Mouse (Mus musculus): Measurements from ENCODE around the gene Atp8b4.

DNA sequence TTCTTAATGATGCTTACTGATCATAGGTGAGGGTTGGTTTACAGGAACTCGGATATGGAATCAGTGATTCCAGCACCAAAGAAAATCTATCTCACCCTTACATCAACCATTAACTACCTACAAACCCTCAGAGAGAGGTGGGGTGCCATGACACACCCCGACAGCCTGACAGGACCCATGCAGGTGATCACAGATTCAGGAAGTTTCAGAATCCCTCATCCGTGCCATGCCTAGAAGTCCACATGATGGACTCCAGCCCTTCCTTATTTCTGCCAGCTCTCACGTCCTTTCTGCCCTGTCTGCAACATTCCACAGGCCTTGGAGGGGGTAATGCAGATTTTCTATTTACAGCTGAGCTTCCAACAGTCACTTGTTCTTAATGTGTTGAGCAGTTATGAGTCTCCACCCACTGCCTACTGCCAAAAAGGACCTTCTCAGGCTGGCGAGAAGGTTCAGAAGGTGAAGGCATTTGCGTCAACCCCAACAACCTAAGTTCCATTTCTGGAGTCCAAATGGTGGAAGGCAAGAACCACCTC lies 40.0 kb upstream of the Atp8b4 start:
- TF ChIP-seq CTCF (conservative IDR thresholded peaks at IDR 0.05; ENCODE audit: low read length) (no peak), NANOG (IDR thresholded peaks at IDR 0.05; ENCODE audit: borderline replicate concordance, low read length) (no peak)
